Mouse (Mus musculus) hindbrain, embryonic 15.5 days (tissue): ENCODE measurements around the gene Cdkal1. TPM values are rescaled to one million over a fixed set of nuclear protein-coding genes. Genes with fewer than 3 reads are reported as not detected.

ENCODE experiments used
- ATAC-seq: fragments of 200-750 bp; cut with Nextera tagmentation; 2 replicates; pipeline ENCODE4 v1.8.0; 2017; ENCODE audit warnings: low read depth, moderate number of reproducible peaks, moderate TSS enrichment; ENCODE audit not compliant: low FRiP score
- H3K27ac ChIP-seq: fragments of 300-500 bp; sonication (generic); replicated peaks from 2 replicates; pipeline ENCODE4 v1.5.1; 2015; ENCODE audit warnings: mild to moderate bottlenecking, inconsistent platforms
- H3K27me3 ChIP-seq: fragments of 300-500 bp; sonication (generic); 2 replicates; pipeline ENCODE4 v1.6.1; 2015; ENCODE audit warnings: control low read depth, inconsistent platforms
- H3K36me3 ChIP-seq: fragments of 300-500 bp; sonication (generic); 2 replicates; pipeline ENCODE4 v1.6.1; 2015; ENCODE audit warnings: control low read depth, inconsistent platforms
- H3K4me1 ChIP-seq: fragments of 300-500 bp; sonication (generic); replicated peaks from 2 replicates; pipeline ENCODE4 v1.6.1; 2015; ENCODE audit warnings: control low read depth, inconsistent platforms
- H3K4me2 ChIP-seq: fragments of 300-500 bp; sonication (generic); 2 replicates; pipeline ENCODE4 v1.6.1; 2015; ENCODE audit warnings: moderate library complexity, mild to moderate bottlenecking, inconsistent platforms
- H3K4me3 ChIP-seq: fragments of 300-500 bp; sonication (generic); 2 replicates; pipeline ENCODE4 v1.5.1; 2015; ENCODE audit warnings: mild to moderate bottlenecking, inconsistent platforms
- H3K9ac ChIP-seq: fragments of 300-500 bp; sonication (generic); 2 replicates; pipeline ENCODE4 v1.6.1; 2015; ENCODE audit warnings: inconsistent platforms
- H3K9me3 ChIP-seq: fragments of 300-500 bp; sonication (generic); 2 replicates; pipeline ENCODE4 v1.6.1; 2016; ENCODE audit warnings: control low read depth, inconsistent platforms
- WGBS: fragments of 180-500 bp; shearing (Covaris S2); methylation state at CpG from one replicate; pipeline ENCODE4 v1.1.7; 2015; 5-methylcytosine and 5-hydroxymethylcytosine counted together
- polyA plus RNA-seq: library from polyadenylated mRNA; unstranded; fragments of >200 nt; fragmentation: Nextera tagmentation; extraction: Ambion mirVana; gene quantifications from 2 replicates; pipeline ENCODE4 v1.2.1, GENCODE M21; 2015

Cdkal1 gene
- polyA plus RNA-seq, 1 experiment from 2014 or later = 20.2 TPM

DNA sequence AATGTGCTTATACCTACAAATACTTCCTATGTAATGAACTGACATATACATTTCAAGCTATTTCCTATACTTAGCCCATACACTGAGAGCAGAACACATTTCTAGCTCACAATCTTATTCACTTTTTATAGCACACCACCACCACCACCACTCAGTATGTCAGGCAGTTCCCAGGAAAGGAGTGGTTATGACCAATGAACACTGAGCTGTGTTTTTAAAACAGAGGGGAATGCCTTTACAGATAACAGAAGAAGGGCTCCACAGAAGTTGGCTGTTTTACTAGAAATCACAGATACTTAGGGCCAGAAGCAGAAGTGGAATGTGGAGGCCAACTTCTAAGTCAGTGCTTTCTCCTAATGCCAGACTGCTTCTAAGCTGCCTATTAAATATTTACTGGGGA lies 121.0 kb downstream of the Cdkal1 start:
- Histone ChIP-seq H3K9ac (no peak overlapping the region), H3K36me3 (no peaks in the 10 kb centered on the region), H3K9me3 (no peaks in the 10 kb centered on the region), H3K27ac (no peak overlapping the region), H3K4me1 (no peaks in the 10 kb centered on the region), H3K27me3 (no peaks in the 10 kb centered on the region), H3K4me2 (no peak overlapping the region), H3K4me3 (no peak overlapping the region)
- no peak for ATAC-seq

DNA sequence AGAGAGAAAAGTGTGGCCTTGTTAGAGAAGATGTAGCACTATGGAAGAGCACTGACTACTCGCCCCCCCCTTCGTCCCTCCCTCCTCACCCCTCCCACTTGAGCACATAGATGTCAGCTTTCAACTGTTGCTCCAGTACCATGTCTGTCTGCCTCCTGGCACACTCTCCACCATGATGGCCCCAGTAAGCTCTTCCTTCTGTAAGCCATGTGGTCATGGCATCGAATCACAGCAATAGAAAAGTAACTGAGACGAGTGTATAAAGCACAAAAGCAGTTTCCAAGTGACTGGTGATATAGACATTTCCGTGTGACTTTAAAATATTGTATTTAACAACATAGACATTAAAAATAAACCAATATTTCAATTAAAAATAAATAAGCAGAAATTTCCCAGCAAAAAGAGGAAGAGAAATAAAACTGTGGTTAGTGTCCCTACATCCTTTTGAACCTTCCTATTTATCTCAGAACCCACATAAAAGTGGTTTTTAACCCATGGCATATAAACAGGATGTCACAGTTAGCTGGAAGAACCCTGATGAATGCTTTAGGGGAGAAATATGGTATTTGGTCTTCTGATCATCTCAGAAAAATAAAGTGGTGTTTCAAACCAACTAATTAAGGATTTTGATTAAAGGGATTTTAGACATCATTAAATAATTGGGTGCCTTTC lies 129.2 kb downstream of the Cdkal1 start:
- WGBS = 94% methylated on average over 5 of the region's 5 CpGs
- no peak overlapping the region for H3K9ac ChIP-seq

DNA sequence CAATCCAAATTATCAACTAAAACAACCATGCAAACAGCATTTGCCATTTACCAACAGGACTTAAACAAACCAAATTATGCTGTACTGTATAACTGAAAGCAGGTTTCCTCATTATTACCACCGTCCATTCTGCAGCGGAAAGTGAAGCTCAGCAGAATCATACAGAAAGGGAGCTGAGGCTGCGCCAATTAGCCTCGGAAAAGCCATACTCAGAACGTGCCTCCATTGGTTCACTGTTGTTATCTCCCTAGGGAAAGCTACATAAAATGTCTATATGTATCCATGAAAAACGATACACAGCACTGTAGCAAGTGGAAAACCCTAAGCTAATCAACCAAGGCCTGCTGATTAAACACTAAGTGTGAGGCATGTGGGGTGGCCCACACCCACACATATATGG lies 130.6 kb downstream of the Cdkal1 start:
- H3K36me3 ChIP-seq = no peaks in the 10 kb centered on the region
- H3K9me3 ChIP-seq = no peaks in the 10 kb centered on the region
- no peaks in the 10 kb centered on the region for H3K27me3 ChIP-seq
- ATAC-seq = no peak
- WGBS = 62% methylated on average over 6 of the region's 6 CpGs
- no peaks in the 10 kb centered on the region for H3K4me1 ChIP-seq
- no peak overlapping the region for H3K4me3 ChIP-seq
- H3K9ac ChIP-seq = no peak overlapping the region
- no peak overlapping the region for H3K4me2 ChIP-seq
- no peak overlapping the region for H3K27ac ChIP-seq

More for the DNA sequence above, 129.2 kb downstream of the Cdkal1 start:
- Histone ChIP-seq H3K4me3 (no peak overlapping the region), H3K4me1 (no peaks in the 10 kb centered on the region), H3K27me3 (no peaks in the 10 kb centered on the region), H3K9me3 (no peaks in the 10 kb centered on the region), H3K36me3 (no peaks in the 10 kb centered on the region), H3K27ac (no peak overlapping the region), H3K4me2 (no peak overlapping the region)
- no peak for ATAC-seq

DNA sequence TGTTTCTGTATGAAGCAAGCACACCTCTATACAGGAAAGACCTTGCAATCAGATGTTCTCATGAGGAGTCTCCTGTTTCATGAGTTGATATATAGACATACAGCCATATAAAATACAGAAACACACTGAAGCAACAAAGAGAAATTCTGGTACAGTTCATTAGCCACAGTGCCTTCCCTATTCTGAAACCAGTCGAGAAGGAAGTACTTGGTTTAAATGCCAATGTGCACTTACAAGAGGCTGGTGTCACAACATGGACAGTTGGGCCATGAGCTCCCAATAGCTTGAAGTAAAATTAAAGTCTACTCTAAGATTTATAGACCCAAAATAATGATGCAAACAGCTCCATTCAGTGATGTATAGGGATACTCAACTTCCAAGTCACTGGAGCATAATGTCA lies 132.3 kb downstream of the Cdkal1 start:
- 78% methylated on average over 1 of the region's 1 CpGs for WGBS
- ATAC-seq = no peak
- H3K9ac ChIP-seq = no peak overlapping the region
- no peak overlapping the region for H3K4me3 ChIP-seq
- no peaks in the 10 kb centered on the region for H3K9me3 ChIP-seq
- H3K4me1 ChIP-seq = no peaks in the 10 kb centered on the region
- no peak overlapping the region for H3K4me2 ChIP-seq
- H3K27ac ChIP-seq = no peak overlapping the region
- H3K36me3 ChIP-seq = no peaks in the 10 kb centered on the region
- H3K27me3 ChIP-seq = no peaks in the 10 kb centered on the region

DNA sequence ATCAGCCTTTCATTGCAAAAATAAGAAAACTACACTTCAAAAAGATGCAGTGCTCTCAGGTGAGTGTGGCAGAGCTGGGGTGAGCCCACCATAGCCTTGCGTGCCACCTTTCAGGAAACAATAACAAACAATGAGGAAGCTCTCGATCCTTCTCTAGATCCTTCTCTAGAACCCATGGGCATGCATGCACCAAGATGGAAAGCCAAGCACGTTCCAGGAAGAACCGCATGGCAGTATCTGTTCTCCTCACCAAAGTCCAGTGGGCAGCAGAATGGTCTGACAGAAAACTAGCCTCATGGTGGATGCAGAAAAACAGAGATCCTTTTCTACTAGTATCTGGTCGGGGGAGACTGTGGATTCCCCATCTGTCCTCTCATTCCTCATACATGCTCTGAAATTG lies 134.3 kb downstream of the Cdkal1 start:
- H3K27ac ChIP-seq = no peak overlapping the region
- no peak for ATAC-seq
- H3K9ac ChIP-seq = no peak overlapping the region
- H3K36me3 ChIP-seq = no peaks in the 10 kb centered on the region
- no peaks in the 10 kb centered on the region for H3K4me1 ChIP-seq
- no peak overlapping the region for H3K4me3 ChIP-seq
- no peaks in the 10 kb centered on the region for H3K9me3 ChIP-seq
- WGBS = 95% methylated on average over 5 of the region's 5 CpGs
- no peaks in the 10 kb centered on the region for H3K27me3 ChIP-seq
- no peak overlapping the region for H3K4me2 ChIP-seq

DNA sequence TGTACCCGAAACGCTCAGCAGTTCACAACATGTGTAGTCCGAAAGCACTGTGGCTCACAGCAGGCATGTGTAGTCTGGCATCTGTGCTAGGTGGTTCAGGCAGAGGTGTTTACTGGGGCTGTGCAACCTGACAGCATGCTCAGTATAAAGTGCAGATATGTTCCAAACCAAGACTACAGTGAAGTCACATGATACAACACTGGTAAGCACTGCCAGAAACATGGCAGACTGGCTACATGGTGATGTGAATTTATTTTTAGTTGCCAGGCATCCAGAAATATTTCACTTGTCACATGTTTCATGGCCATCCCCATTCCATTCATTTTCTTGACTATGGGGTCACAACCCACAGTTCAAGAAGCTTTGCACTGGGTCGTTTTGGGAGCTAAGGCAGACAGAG lies 138.9 kb downstream of the Cdkal1 start:
- no peak overlapping the region for H3K27ac ChIP-seq
- ATAC-seq = no peak
- H3K27me3 ChIP-seq = no peaks in the 10 kb centered on the region
- H3K9me3 ChIP-seq = no peaks in the 10 kb centered on the region
- H3K4me3 ChIP-seq = no peak overlapping the region
- H3K9ac ChIP-seq = no peak overlapping the region
- WGBS = 70% methylated on average over 4 of the region's 4 CpGs
- no peaks in the 10 kb centered on the region for H3K4me1 ChIP-seq
- no peaks in the 10 kb centered on the region for H3K36me3 ChIP-seq
- H3K4me2 ChIP-seq = no peak overlapping the region

DNA sequence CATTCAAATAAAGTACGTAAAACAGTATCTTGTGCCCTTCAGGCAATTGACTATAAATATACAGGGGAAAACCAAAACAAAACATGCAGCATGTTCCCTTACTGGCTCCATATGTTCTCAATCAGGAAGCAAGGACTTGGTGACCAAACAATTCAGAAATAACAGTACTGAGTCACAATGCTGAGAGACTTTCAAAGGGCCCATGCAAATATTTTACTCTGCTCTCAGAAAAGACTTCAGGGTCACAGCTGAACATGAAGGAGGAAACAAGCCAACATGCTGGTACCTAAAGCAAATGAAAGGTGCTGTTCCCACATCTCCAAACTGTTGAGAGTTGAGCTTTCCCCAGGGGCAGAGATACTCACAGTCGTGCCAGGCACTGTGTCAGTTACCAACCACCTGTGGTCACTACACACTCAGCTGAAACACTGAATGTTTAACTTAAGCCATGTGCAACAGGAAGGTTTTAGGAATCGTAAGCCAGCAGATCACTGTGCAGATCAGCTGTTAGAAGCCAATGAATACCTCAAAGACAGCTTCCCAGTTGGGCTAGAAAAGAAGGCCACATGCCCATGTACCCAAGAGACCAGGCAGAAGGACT lies 140.1 kb downstream of the Cdkal1 start:
- Histone ChIP-seq H3K4me1 (no peaks in the 10 kb centered on the region), H3K27ac (no peak overlapping the region), H3K4me2 (no peak overlapping the region), H3K9ac (no peak overlapping the region), H3K9me3 (no peaks in the 10 kb centered on the region), H3K27me3 (no peaks in the 10 kb centered on the region), H3K36me3 (no peaks in the 10 kb centered on the region), H3K4me3 (no peak overlapping the region)
- 37% methylated on average over 3 of the region's 3 CpGs for WGBS
- ATAC-seq = no peak

DNA sequence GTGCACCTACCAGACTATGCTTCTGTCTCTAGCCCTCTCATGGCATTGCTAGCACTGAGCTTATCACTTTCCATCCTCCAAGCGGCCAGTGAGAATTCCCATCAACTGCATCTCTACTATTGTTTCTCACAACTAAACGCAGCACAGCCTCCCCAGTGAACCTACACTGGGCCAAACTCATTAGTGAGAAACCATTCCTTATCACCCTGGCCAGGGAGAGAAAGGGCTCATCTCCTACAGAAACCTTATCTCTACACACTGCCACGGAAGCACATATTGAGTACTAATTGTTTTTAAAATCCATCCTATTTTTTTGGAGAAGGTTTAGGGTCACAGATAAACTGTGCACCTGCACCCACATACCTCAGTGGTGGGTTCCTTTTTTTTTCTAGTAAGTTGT lies 147.9 kb downstream of the Cdkal1 start:
- H3K36me3 ChIP-seq = no peaks in the 10 kb centered on the region
- no peak overlapping the region for H3K4me3 ChIP-seq
- no peaks in the 10 kb centered on the region for H3K9me3 ChIP-seq
- H3K4me2 ChIP-seq = no peak overlapping the region
- ATAC-seq = no peak
- H3K9ac ChIP-seq = no peak overlapping the region
- H3K27me3 ChIP-seq = no peaks in the 10 kb centered on the region
- H3K27ac ChIP-seq = no peak overlapping the region
- H3K4me1 ChIP-seq = no peaks in the 10 kb centered on the region
- 87% methylated on average over 3 of the region's 3 CpGs for WGBS

DNA sequence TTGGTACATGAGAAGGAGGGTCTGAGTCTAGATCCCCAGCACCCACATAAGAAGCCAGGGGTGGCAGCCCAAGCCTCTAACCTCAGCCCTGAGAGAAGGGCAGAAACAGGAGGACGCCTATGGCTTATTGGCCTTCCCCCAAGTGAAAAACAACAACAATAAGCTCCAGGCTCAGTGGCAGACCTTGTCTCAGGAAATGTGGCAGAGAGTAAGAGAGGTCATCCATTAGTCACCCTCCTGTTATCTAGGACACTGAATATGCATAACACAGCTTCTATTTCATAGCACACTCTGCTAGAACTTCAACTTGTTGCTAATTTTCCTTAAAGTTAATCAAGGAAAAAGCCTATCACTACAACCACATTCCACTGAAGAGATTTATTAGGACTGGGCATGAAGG lies 154.1 kb downstream of the Cdkal1 start:
- Histone ChIP-seq H3K27ac (no peak overlapping the region), H3K4me1 (no peaks in the 10 kb centered on the region), H3K36me3 (no peaks in the 10 kb centered on the region), H3K4me2 (no peak overlapping the region), H3K9ac (no peak overlapping the region), H3K27me3 (no peaks in the 10 kb centered on the region), H3K4me3 (no peak overlapping the region), H3K9me3 (no peaks in the 10 kb centered on the region)
- no peak for ATAC-seq
- WGBS = 72% methylated on average over 1 of the region's 1 CpGs

DNA sequence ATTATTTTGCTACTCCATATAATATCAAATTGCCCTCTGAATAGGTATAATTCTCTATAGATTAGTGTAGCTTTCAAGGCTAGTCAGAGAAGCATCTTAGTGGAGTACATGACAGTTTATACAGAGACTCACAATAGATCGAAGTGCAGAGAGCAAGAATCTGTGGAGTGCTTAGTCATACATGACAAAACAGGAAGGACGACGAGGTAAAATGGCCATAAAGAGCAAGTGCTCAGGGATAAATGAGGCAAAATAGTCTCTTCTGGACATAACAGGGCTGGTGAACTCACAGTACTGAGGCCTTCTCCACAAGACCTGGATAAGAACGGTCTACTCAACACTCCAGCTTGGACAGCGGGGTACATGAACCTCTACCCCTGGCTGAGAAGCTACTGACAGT lies 155.6 kb downstream of the Cdkal1 start:
- no peak overlapping the region for H3K27ac ChIP-seq
- H3K9ac ChIP-seq = no peak overlapping the region
- H3K4me3 ChIP-seq = no peak overlapping the region
- H3K4me2 ChIP-seq = no peak overlapping the region
- ATAC-seq = no peak
- H3K4me1 ChIP-seq = no peaks in the 10 kb centered on the region
- no peaks in the 10 kb centered on the region for H3K27me3 ChIP-seq
- WGBS = 97% methylated on average over 5 of the region's 5 CpGs
- H3K36me3 ChIP-seq = no peaks in the 10 kb centered on the region
- H3K9me3 ChIP-seq = no peaks in the 10 kb centered on the region

DNA sequence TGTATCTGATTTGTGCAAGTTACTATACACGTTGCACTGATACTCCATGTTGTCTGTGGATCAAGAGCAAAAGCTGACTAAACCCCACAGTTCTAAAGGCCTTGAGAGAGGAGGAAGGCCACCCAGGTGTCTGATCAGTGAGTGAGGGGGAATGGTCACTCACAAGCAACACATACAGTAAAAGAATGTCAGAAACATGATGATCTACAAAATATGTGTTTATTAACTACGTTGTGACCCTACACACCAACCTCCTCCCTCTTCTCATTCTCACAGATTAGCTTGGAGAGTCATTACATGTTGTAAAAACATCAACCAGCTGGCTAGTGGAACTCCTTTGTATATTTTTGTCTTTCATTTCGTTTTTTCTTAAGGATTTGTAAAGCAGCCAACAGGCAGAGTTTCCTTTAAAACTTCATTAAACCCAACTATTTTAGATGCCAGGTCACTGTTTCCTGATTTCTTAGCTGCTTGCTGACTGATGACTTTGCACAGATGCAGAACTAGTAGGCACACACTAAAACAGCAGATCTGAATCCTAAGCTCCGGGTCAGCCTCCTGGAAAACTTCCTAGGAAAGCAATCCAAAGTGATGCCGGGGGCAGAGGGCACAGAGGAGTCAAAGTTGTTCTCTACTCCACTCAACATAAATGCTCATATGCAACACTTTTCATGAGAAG lies 157.0 kb downstream of the Cdkal1 start:
- Histone ChIP-seq H3K27me3 (no peaks in the 10 kb centered on the region), H3K9ac (no peak overlapping the region), H3K4me3 (no peak overlapping the region), H3K36me3 (no peaks in the 10 kb centered on the region), H3K9me3 (no peaks in the 10 kb centered on the region), H3K27ac (no peak overlapping the region), H3K4me1 (no peaks in the 10 kb centered on the region), H3K4me2 (no peak overlapping the region)
- 73% methylated on average over 5 of the region's 5 CpGs for WGBS
- ATAC-seq = no peak

DNA sequence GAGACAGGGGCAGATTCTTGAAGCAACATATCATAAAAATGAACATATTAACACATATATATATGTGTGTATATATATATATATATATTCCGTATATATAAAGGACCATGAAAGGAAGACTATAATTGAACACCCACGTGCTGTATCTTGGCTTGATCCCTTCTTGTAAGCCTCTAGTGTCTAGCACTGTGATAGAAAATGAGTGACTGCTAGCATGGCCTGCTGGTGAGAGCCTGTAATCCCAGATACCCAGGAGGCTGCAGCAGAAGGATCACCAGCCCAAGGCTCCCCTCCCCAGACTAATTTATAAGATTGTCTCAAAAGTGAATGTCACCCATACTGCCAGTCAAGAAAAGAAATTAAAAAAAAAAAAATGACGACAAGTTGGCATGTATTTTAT lies 158.2 kb downstream of the Cdkal1 start:
- ATAC-seq = no peak
- no peak overlapping the region for H3K4me2 ChIP-seq
- H3K9me3 ChIP-seq = no peaks in the 10 kb centered on the region
- H3K27me3 ChIP-seq = no peaks in the 10 kb centered on the region
- H3K9ac ChIP-seq = no peak overlapping the region
- WGBS = 71% methylated on average over 3 of the region's 3 CpGs
- no peaks in the 10 kb centered on the region for H3K4me1 ChIP-seq
- H3K36me3 ChIP-seq = no peaks in the 10 kb centered on the region
- no peak overlapping the region for H3K4me3 ChIP-seq
- H3K27ac ChIP-seq = no peak overlapping the region
